Mouse (Mus musculus): Measurements from ENCODE around the gene Tmem56. TPM values are rescaled to one million over a fixed set of nuclear protein-coding genes. Genes with fewer than 3 reads are reported as not detected.

Tmem56 gene
- polyA plus RNA-seq, 1 experiment, result not detected

DNA sequence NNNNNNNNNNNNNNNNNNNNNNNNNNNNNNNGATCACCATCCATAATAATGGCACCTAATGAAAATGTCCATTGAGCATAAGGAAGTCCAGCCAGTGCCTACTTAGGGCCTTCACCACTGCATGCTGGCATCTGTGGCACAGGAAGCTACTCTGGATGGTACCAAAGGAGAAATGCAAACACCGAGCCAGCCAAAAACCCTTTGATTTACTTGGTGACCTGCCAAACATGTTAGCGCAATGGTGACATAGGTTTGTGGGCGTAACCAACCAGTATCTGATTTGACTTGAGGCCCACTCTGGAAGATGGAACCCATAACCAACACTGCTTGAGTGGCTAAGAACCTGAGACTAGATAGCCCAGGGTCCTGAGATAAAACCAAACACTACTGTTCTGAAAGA lies 97.7 kb downstream of the Tmem56 start:
- peaks cover 11% of the 10 kb centered on the region for H3K9me3 ChIP-seq
- H3K27me3 ChIP-seq (replicated peaks), result no peaks in the 10 kb centered on the region
- H3K36me3 ChIP-seq (replicated peaks; ENCODE audit: low read length), result no peaks in the 10 kb centered on the region
- peaks cover 30% of the 10 kb centered on the region for H3K4me1 ChIP-seq
- no peak overlapping the region for H3K4me3 ChIP-seq (replicated peaks)
- TF ChIP-seq FLI1 (IDR thresholded peaks at IDR 0.05; ENCODE audit: low read length) (no peak), GATA1 (IDR thresholded peaks at IDR 0.05; ENCODE audit: borderline replicate concordance, low read length) (no peak)

DNA sequence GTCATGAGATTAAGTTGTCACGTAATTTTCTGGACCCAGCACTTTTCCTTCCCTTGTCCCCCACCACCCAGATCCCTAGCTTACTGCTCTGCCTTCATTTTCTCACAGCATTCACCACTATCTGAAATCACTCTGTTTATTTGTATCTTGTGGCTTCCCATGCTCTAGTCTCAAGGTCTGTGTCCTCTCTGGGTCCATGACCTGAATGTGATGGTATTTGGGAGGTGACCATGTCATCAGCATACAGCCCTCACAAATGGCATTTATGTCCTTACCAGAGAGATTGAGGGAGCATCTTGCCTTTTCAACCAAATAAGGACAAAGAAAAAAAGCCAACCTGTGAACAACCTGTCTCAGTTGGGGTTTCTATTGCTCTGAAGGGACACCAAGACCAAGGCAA lies 106.9 kb downstream of the Tmem56 start:
- no peak for TF ChIP-seq GATA1 (IDR thresholded peaks at IDR 0.05; ENCODE audit: borderline replicate concordance, low read length)
- TF ChIP-seq FLI1 (IDR thresholded peaks at IDR 0.05; ENCODE audit: low read length), result no peak
- Histone ChIP-seq H3K9me3 (peaks cover 16% of the 10 kb centered on the region), H3K27me3 (replicated peaks) (no peaks in the 10 kb centered on the region), H3K4me3 (replicated peaks) (no peak overlapping the region), H3K36me3 (replicated peaks; ENCODE audit: low read length) (peaks cover 14% of the 10 kb centered on the region), H3K4me1 (peaks cover 71% of the 10 kb centered on the region)

GRCm38 (mm10) chr3:121174248-121174945 lies 108.5 kb downstream of the Tmem56 start:
- TF ChIP-seq FLI1 (IDR thresholded peaks at IDR 0.05; ENCODE audit: low read length), result no peak
- Histone ChIP-seq H3K4me3 (replicated peaks) (no peak overlapping the region), H3K36me3 (replicated peaks; ENCODE audit: low read length) (peaks cover 14% of the 10 kb centered on the region), H3K4me1 (peaks cover 72% of the 10 kb centered on the region), H3K9me3 (peaks cover 16% of the 10 kb centered on the region), H3K27me3 (replicated peaks) (no peaks in the 10 kb centered on the region)

DNA sequence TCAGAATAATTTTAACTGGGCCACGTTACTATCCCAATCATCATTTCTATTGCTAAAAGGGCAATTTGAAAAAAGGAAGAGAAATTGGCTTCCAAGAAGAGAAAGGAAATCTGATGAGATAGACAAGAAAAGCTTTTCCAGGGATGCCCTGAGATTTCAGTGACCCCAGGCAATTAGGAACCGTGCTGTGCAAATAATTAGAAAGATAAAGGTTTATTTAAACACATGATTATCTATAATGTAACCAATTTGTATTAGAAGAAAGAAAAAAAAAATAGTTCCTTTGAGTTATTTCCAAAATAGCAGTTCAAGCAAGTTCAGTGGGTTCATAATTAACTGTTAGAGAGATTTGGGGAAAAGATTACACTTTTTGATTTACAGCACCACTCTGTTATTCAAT lies 110.2 kb downstream of the Tmem56 start:
- peaks cover 64% of the 10 kb centered on the region for H3K4me1 ChIP-seq
- peaks cover 16% of the 10 kb centered on the region for H3K9me3 ChIP-seq
- no peaks in the 10 kb centered on the region for H3K27me3 ChIP-seq (replicated peaks)
- no peak overlapping the region for H3K4me3 ChIP-seq (replicated peaks)
- H3K36me3 ChIP-seq (replicated peaks; ENCODE audit: low read length), result peaks cover 21% of the 10 kb centered on the region
- no peak for TF ChIP-seq GATA1 (IDR thresholded peaks at IDR 0.05; ENCODE audit: borderline replicate concordance, low read length)
- TF ChIP-seq FLI1 (IDR thresholded peaks at IDR 0.05; ENCODE audit: low read length), result no peak

DNA sequence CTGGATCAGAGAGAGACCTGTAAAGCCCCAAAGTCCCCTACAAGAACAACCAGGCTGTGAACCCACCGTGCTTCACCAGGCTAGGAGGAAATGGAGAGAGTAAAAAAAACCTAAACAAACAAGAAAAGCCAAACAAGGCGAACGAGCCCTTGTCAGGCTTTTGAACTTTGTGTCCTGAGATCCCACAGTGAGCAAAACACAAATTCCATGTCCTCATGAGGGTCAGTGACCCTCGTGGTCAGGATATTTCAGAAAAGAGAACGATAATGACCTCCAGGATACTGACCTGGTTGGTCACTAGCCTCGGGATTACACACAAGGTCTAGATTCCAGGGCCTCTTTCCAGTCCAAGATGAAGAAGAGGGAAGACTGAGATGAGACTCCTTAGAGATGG lies 111.0 kb downstream of the Tmem56 start:
- Histone ChIP-seq H3K36me3 (replicated peaks; ENCODE audit: low read length) (peaks cover 27% of the 10 kb centered on the region), H3K4me1 (peaks cover 56% of the 10 kb centered on the region), H3K4me3 (replicated peaks) (peak overlapping the region; percentile 97), H3K9me3 (peaks cover 15% of the 10 kb centered on the region), H3K27me3 (replicated peaks) (no peaks in the 10 kb centered on the region)
- no peak for TF ChIP-seq GATA1 (IDR thresholded peaks at IDR 0.05; ENCODE audit: borderline replicate concordance, low read length)
- no peak for TF ChIP-seq FLI1 (IDR thresholded peaks at IDR 0.05; ENCODE audit: low read length)

DNA sequence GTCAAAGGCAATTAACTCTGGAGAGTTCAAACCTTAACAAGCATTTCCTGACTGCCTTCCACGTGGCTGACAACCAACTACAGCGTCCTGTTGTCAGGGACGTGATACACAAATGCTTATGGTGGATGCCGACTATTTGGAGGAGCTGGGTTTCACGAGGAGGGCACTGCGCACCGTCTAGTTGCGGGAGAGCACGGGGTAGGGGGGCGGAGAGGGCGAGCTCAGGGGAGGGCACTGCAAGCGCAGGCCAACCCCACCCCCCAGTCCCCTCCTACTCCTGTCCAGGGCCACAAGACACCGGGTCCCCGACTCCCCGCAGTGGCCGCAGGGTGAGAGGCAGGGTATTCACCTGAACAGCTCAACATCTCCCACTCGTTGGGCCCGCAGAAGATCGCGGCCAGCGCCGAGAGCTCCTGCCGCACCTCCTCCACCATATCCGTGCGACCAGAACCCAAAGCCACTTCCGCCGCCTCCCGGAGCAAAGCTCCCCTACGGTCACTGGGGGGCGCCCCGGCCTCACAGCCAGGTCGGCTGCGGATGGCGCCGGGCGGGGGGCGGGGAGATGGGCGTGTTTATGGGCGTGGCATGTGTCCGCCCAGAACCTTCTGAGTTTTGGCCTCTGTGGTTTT lies 111.5 kb downstream of the Tmem56 start, which contains the start of gene Rwdd3:
Rwdd3 (minus strand) TSS at position 453 of the 629 bp plus-strand sequence.
- H3K4me1 ChIP-seq, result peaks cover 51% of the 10 kb centered on the region
- H3K4me3 ChIP-seq (replicated peaks), result peak within 1 kb of the TSS; percentile 97
- no peak for TF ChIP-seq FLI1 (IDR thresholded peaks at IDR 0.05; ENCODE audit: low read length)
- H3K36me3 ChIP-seq (replicated peaks; ENCODE audit: low read length), result peaks cover 27% of the 10 kb centered on the region
- H3K9me3 ChIP-seq, result peaks cover 14% of the 10 kb centered on the region
- no peaks in the 10 kb centered on the region for H3K27me3 ChIP-seq (replicated peaks)

DNA sequence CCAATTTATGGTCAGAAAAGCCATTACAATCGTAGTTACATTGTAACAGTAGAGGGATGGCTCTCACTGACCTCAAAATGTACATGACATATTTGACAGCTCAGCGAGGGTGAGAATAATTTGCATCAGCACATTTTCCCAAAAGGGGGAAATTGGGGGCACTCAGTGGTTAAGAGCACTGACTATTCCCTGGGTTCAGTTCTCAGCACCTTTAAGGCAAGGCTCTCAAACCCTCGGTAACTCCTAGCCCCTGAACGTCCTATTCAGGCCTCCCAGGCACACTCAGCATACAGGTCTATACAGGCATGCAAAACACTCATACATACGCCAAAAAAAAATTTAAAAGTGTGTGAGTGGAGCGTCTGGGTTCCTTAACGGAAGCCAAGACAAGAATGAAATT lies 112.3 kb downstream of the Tmem56 start:
- Histone ChIP-seq H3K4me1 (peaks cover 50% of the 10 kb centered on the region), H3K9me3 (peaks cover 7% of the 10 kb centered on the region; the same call in 1 of the 2 replicates), H3K27me3 (replicated peaks) (no peaks in the 10 kb centered on the region), H3K4me3 (replicated peaks) (peak overlapping the region; percentile 97), H3K36me3 (replicated peaks; ENCODE audit: low read length) (peaks cover 27% of the 10 kb centered on the region)
- TF ChIP-seq FLI1 (IDR thresholded peaks at IDR 0.05; ENCODE audit: low read length) (no peak), GATA1 (IDR thresholded peaks at IDR 0.05; ENCODE audit: borderline replicate concordance, low read length) (no peak)

GRCm38 (mm10) chr3:121169092-121169942 lies 113.6 kb downstream of the Tmem56 start:
- no peak overlapping the region for H3K4me3 ChIP-seq (replicated peaks)
- peaks cover 31% of the 10 kb centered on the region for H3K36me3 ChIP-seq (replicated peaks; ENCODE audit: low read length)
- peaks cover 5% of the 10 kb centered on the region; the same call in 1 of the 2 replicates for H3K9me3 ChIP-seq
- no peaks in the 10 kb centered on the region for H3K27me3 ChIP-seq (replicated peaks)
- TF ChIP-seq FLI1 (IDR thresholded peaks at IDR 0.05; ENCODE audit: low read length) (no peak), GATA1 (IDR thresholded peaks at IDR 0.05; ENCODE audit: borderline replicate concordance, low read length) (no peak)
- peaks cover 37% of the 10 kb centered on the region for H3K4me1 ChIP-seq

DNA sequence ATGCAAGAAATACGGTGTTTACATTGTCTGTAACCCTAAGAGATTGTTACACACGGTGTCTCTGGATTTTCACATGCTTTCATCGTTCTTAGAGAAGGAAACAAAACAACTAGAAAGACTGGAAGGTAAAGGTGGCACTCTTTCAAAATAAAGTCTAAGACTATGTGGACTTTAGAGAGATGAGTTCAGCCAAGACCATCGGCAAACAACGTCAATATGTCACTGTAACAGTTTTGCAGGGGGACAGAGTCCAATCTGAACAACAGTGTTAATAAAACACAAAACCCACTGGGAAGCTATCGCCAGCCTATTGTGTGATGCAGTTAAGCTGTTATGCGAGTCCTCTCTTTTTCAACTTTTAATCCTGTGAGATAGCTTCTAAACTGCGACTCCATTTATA lies 114.3 kb downstream of the Tmem56 start:
- H3K27me3 ChIP-seq (replicated peaks), result no peaks in the 10 kb centered on the region
- peaks cover 39% of the 10 kb centered on the region for H3K4me1 ChIP-seq

More for the DNA sequence above, 114.3 kb downstream of the Tmem56 start:
- H3K9me3 ChIP-seq, result peaks cover 5% of the 10 kb centered on the region; the same call in 1 of the 2 replicates
- no peak overlapping the region for H3K4me3 ChIP-seq (replicated peaks)
- peaks cover 37% of the 10 kb centered on the region for H3K36me3 ChIP-seq (replicated peaks; ENCODE audit: low read length)
- TF ChIP-seq FLI1 (IDR thresholded peaks at IDR 0.05; ENCODE audit: low read length), result no peak
